Mouse (Mus musculus) E14TG2a.4 (cell line): ENCODE results near the gene Cd302.

ENCODE experiments used
- CTCF ChIP-seq: conservative IDR thresholded peaks from 2 replicates; pipeline ENCODE4 v1.5.1; 2014; ENCODE audit warnings: low read length
- NANOG ChIP-seq: IDR thresholded peaks from 2 replicates; pipeline ENCODE4 v1.6.1; 2014; ENCODE audit warnings: borderline replicate concordance, low read length, mixed read lengths
- POU5F1 ChIP-seq: IDR thresholded peaks from 2 replicates; pipeline ENCODE4 v1.6.1; 2014; ENCODE audit warnings: low read length, borderline replicate concordance

DNA sequence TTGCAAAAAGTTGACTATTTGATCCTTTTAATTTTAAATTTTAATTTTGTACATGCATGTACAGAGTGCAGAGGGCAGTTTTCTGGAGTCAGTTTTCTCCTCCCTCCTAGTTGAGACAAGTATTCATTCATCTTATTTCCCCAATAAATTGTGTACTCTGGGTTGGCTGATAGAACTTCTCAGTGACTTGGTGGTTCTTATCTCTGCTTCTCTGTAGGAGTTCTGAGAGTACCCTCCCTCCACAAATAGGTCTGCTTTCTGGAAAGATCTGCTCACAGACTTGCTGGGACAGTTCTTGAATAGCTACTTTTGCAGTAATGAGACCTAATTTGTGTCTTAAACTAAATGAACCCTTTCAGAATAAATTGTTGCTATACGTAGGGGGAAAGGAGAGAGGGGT lies 55.8 kb downstream of the Cd302 start:
- TF ChIP-seq CTCF (no peak), POU5F1 (no peak), NANOG (no peak)
